Mouse (Mus musculus): Measurements from ENCODE around the gene Rps23. TPM values are rescaled to one million over a fixed set of nuclear protein-coding genes. Genes with fewer than 3 reads are reported as not detected.

Gene Rps23
- total RNA-seq, 1 experiment, result 1,858 TPM

- no peaks in the 10 kb centered on the region for H3K36me3 ChIP-seq (ENCODE audit: control insufficient read depth, insufficient read depth, low read length, poor library complexity, severe bottlenecking)
- H3K9me3 ChIP-seq (ENCODE audit: control insufficient read depth, insufficient read depth, low read depth, low read length), result no peaks in the 10 kb centered on the region
- H3K4me3 ChIP-seq (ENCODE audit: insufficient read depth in 1 of 2, low read depth in 1 of 2, low read length in 2 of 2, poor library complexity in 1 of 2, severe bottlenecking in 1 of 2), result no peak overlapping the region
- H3K9ac ChIP-seq (ENCODE audit: insufficient read depth, low read depth, low read length, poor library complexity, severe bottlenecking), result no peak overlapping the region
- in situ Hi-C loops (cut with MboI; ENCODE audit: low sequenced_read_pairs in 2 of 2, unreplicated experiment in 2 of 2), result no loop called here
- TF ChIP-seq MAFK (IDR thresholded peaks at IDR 0.05; ENCODE audit: insufficient read depth, low read depth, low read length) (no peak), ZC3H11A (IDR thresholded peaks at IDR 0.05; ENCODE audit: borderline replicate concordance, low read depth, low read length) (no peak), ZNF384 (IDR thresholded peaks at IDR 0.05; ENCODE audit: low read depth, low read length) (no peak), HCFC1 (IDR thresholded peaks at IDR 0.05; ENCODE audit: borderline replicate concordance, insufficient read depth, low read length) (no peak), CHD2 (IDR thresholded peaks at IDR 0.05; ENCODE audit: low read depth, low read length) (no peak)
- no peak overlapping the region for H3K27ac ChIP-seq (ENCODE audit: insufficient read depth, low read depth, low read length, poor library complexity, severe bottlenecking)
- no peaks in the 10 kb centered on the region for H3K4me1 ChIP-seq (ENCODE audit: control insufficient read depth in 2 of 2, insufficient read depth in 2 of 2, low read length in 2 of 2, poor library complexity in 1 of 2)
- no peak for DNase-seq (ENCODE audit: low read depth, low spot score)
These were observed 43.2 kb downstream of the Rps23 start for GRCm38 (mm10) chr13:90965996-90966395.

- Histone ChIP-seq H3K4me3 (ENCODE audit: insufficient read depth in 1 of 2, low read depth in 1 of 2, low read length in 2 of 2, poor library complexity in 1 of 2, severe bottlenecking in 1 of 2) (no peak overlapping the region), H3K27ac (ENCODE audit: insufficient read depth, low read depth, low read length, poor library complexity, severe bottlenecking) (no peak overlapping the region), H3K4me1 (ENCODE audit: control insufficient read depth in 2 of 2, insufficient read depth in 2 of 2, low read length in 2 of 2, poor library complexity in 1 of 2) (no peaks in the 10 kb centered on the region), H3K9ac (ENCODE audit: insufficient read depth, low read depth, low read length, poor library complexity, severe bottlenecking) (no peak overlapping the region), H3K36me3 (ENCODE audit: control insufficient read depth, insufficient read depth, low read length, poor library complexity, severe bottlenecking) (no peaks in the 10 kb centered on the region), H3K9me3 (ENCODE audit: control insufficient read depth, insufficient read depth, low read depth, low read length) (no peaks in the 10 kb centered on the region)
- DNase-seq (ENCODE audit: low read depth, low spot score), result peak; percentile 45
- TF ChIP-seq CHD2 (IDR thresholded peaks at IDR 0.05; ENCODE audit: low read depth, low read length) (no peak), ZC3H11A (IDR thresholded peaks at IDR 0.05; ENCODE audit: borderline replicate concordance, low read depth, low read length) (peak; percentile 75; the same call in 1 of the 2 replicates), MAFK (IDR thresholded peaks at IDR 0.05; ENCODE audit: insufficient read depth, low read depth, low read length) (no peak), HCFC1 (IDR thresholded peaks at IDR 0.05; ENCODE audit: borderline replicate concordance, insufficient read depth, low read length) (no peak), ZNF384 (IDR thresholded peaks at IDR 0.05; ENCODE audit: low read depth, low read length) (0 out of 2 replicates have a peak, but pooled peaks have one; percentile 35)
- in situ Hi-C loops (cut with MboI; ENCODE audit: low sequenced_read_pairs in 2 of 2, unreplicated experiment in 2 of 2), result no loop called here
These were observed 44.7 kb downstream of the Rps23 start for GRCm38 (mm10) chr13:90967422-90967821.

GRCm38 (mm10) chr13:90968940-90969339 lies 46.2 kb downstream of the Rps23 start:
- TF ChIP-seq ZC3H11A (IDR thresholded peaks at IDR 0.05; ENCODE audit: borderline replicate concordance, low read depth, low read length) (no peak), HCFC1 (IDR thresholded peaks at IDR 0.05; ENCODE audit: borderline replicate concordance, insufficient read depth, low read length) (no peak), CHD2 (IDR thresholded peaks at IDR 0.05; ENCODE audit: low read depth, low read length) (no peak), ZNF384 (IDR thresholded peaks at IDR 0.05; ENCODE audit: low read depth, low read length) (no peak), MAFK (IDR thresholded peaks at IDR 0.05; ENCODE audit: insufficient read depth, low read depth, low read length) (no peak)
- in situ Hi-C loops (cut with MboI; ENCODE audit: low sequenced_read_pairs in 2 of 2, unreplicated experiment in 2 of 2), result no loop called here
- no peak overlapping the region for H3K27ac ChIP-seq (ENCODE audit: insufficient read depth, low read depth, low read length, poor library complexity, severe bottlenecking)
- no peak for DNase-seq (ENCODE audit: low read depth, low spot score)
- H3K9ac ChIP-seq (ENCODE audit: insufficient read depth, low read depth, low read length, poor library complexity, severe bottlenecking), result no peak overlapping the region
- no peak overlapping the region for H3K4me3 ChIP-seq (ENCODE audit: insufficient read depth in 1 of 2, low read depth in 1 of 2, low read length in 2 of 2, poor library complexity in 1 of 2, severe bottlenecking in 1 of 2)
- H3K9me3 ChIP-seq (ENCODE audit: control insufficient read depth, insufficient read depth, low read depth, low read length), result no peaks in the 10 kb centered on the region
- H3K4me1 ChIP-seq (ENCODE audit: control insufficient read depth in 2 of 2, insufficient read depth in 2 of 2, low read length in 2 of 2, poor library complexity in 1 of 2), result no peaks in the 10 kb centered on the region
- no peaks in the 10 kb centered on the region for H3K36me3 ChIP-seq (ENCODE audit: control insufficient read depth, insufficient read depth, low read length, poor library complexity, severe bottlenecking)

- H3K9ac ChIP-seq (ENCODE audit: insufficient read depth, low read depth, low read length, poor library complexity, severe bottlenecking), result no peak overlapping the region
- TF ChIP-seq CHD2 (IDR thresholded peaks at IDR 0.05; ENCODE audit: low read depth, low read length) (no peak), MAFK (IDR thresholded peaks at IDR 0.05; ENCODE audit: insufficient read depth, low read depth, low read length) (no peak), ZC3H11A (IDR thresholded peaks at IDR 0.05; ENCODE audit: borderline replicate concordance, low read depth, low read length) (no peak), ZNF384 (IDR thresholded peaks at IDR 0.05; ENCODE audit: low read depth, low read length) (no peak), HCFC1 (IDR thresholded peaks at IDR 0.05; ENCODE audit: borderline replicate concordance, insufficient read depth, low read length) (no peak)
- in situ Hi-C loops (cut with MboI; ENCODE audit: low sequenced_read_pairs in 2 of 2, unreplicated experiment in 2 of 2), result no loop called here
- DNase-seq (ENCODE audit: low read depth, low spot score), result no peak
- no peaks in the 10 kb centered on the region for H3K36me3 ChIP-seq (ENCODE audit: control insufficient read depth, insufficient read depth, low read length, poor library complexity, severe bottlenecking)
- no peaks in the 10 kb centered on the region for H3K9me3 ChIP-seq (ENCODE audit: control insufficient read depth, insufficient read depth, low read depth, low read length)
- H3K27ac ChIP-seq (ENCODE audit: insufficient read depth, low read depth, low read length, poor library complexity, severe bottlenecking), result no peak overlapping the region
- H3K4me1 ChIP-seq (ENCODE audit: control insufficient read depth in 2 of 2, insufficient read depth in 2 of 2, low read length in 2 of 2, poor library complexity in 1 of 2), result no peaks in the 10 kb centered on the region
- no peak overlapping the region for H3K4me3 ChIP-seq (ENCODE audit: insufficient read depth in 1 of 2, low read depth in 1 of 2, low read length in 2 of 2, poor library complexity in 1 of 2, severe bottlenecking in 1 of 2)
These were observed 47.7 kb downstream of the Rps23 start for GRCm38 (mm10) chr13:90970259-90971017.
